Mouse (Mus musculus): Measurements from ENCODE around the gene Ppp2r3c.
"Not testable (repeated sequence)": the region's sequence is repeated elsewhere in the genome, so short reads cannot be mapped to it uniquely, and the experiment has no call there.

Gene Ppp2r3c

DNA sequence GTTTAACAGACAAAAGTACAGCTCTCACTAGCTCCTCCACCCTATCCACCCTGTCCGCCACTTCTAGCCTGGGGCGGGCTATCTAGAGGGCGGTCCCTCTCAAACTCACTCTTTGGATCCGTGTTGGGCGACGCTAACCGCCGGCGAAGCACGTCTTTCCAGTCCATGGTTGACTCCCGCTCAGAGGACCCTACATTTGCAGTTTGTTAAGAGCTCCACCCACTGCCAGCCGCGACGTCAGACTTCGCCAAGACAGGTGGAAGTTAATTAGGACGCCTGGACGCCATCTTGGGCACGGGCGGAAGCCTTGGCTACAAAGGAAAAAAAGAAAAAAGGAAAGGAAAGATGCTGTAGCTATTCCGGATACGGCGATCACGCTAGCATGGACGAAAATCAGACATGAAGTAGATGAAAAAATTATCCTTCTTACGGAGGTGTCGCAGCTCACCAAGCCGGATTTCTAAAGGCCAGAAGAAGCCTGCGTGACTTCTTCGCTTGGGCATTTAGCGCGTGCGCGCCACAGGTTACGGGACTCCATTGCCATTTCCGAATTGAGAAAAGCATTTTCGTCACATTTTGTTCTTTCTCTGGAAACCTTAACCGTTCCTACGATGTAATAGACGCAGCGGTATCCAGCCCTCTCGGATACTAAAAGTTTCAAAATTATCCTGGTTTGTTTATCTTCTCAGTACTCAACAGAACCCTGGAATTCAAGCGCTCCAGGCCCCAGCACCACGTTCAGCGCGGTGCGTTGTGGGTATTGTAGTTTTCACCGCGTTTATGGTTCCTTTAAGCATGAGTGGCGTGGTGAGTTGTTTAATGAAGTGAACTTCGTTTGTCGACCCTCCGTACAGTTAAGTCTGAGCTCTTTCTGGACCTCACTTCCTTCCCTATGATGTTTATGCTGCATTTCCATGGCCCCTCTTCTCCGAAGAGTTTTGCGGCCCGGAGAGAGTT is at the start of gene Ppp2r3c:
Ppp2r3c (minus strand) TSS at position 514 of the 957 bp plus-strand sequence.
- peak; percentile 81 for DNase-seq

DNA sequence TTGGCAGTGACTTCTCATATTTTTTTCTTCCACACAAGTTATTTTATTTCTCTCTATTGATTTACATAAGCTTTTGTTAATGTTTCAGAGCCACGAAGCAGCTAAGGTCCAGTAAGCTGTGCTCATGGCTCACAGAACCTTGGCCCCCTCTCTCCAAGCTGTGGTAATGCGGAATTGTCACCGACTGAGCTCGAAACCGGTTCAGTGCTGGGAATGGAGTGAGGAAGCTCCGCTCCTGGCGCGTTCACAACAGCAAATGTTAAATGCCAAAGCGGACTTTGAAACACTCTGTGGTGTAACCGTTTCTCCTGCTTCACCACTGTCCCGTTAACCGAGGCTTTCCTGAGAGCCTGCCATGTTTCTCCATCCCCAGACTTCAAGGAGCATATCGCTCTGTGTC is 41.8 kb upstream of the Ppp2r3c start:
- peak; percentile 6 for DNase-seq

DNA sequence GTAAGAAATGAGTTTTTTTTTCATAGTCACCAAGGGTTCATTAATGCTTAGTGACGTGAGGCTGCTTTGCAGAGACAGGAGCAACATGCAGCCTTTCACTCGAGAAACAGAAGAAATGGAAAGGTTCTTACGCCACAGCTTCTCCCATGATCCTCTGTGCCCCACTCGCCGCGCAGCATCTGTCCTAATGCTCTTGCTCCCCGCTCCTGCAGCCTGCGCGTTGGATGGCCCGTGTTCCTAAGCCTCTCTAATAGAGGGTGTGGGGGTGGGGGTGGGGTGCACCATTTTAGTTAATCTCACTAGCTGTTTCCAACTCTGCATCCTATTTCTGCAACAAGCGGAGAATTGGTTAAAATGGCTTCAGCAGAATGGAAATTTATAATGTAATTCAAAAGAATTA is 41.2 kb upstream of the Ppp2r3c start:
- DNase-seq: no peak

DNA sequence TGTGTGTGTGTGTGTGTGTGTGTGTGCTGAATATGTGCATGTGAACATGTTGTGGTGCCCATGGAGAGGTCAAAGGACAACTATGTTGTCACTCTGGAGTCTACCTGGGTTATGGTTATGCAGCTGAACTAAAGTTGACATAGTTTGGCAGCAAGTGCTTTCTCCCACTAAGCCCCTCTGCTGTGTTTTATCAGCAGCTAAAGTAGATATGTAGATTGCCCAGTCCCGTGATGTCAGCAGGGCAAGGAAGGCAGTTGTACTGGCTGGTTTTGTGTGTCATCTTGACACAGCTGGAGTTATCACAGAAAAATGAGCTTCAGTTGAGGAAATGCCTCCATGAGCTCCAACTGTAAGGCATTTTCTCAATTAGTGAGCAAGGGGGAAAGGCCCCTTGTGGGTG is 40.2 kb upstream of the Ppp2r3c start:
- DNase-seq: not testable (repeated sequence)

DNA sequence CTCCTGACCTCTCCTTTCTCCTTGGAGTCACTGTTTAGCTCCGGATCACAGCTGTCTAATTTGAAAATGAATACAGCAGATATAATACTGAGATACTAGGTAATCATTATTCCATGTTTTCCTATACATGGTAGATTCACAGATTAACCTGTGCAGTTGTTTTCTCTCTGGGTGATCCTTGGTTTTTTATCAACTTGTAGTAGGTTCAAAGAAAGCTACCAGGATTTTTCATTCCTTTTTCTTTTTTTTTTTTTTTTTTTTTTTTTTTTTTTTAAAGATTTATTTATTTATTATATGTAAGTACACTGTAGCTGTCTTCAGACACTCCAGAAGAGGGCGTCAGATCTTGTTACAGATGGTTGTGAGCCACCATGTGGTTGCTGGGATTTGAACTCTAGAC is 35.7 kb upstream of the Ppp2r3c start:
- DNase-seq: not testable (repeated sequence)

DNA sequence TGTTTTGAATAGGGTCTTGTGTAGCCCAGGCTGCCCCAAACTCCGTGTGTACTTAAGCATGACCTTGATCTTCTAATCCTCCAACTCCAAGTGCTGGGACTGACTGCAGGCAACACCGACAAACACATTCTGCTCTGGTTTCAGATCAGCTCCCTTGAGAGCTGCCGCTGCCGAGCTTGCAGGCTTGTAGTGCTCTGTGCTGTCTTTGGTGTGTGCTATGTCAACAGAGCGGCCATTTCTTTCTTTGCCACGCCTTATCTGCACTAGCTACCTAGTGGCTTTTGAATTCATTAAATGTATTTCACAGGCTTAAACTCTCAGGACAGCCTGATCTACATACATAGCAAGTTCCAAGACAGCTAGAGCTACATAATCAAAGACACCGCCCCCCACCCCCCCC is 30.9 kb upstream of the Ppp2r3c start:
- DNase-seq: no peak

DNA sequence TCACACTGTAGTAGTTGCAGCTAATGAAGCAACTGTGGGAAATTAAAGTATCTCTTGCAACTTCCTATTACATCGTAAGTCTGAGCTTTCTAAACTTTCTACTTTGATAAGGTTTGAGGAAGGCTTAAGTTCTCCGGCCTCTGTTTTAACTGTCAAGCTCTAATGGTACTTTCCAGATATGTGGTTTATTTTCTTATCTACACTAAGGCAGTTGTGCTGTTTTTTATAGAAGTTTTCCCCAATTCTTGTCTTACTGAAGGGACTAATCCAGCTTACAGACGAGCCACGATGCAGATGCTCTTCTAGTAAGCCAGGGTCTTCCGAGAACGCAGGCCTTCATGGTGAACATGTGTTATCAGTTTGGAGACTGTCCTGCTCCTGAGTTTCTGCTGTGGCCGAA is 26.6 kb upstream of the Ppp2r3c start:
- DNase-seq: no peak

DNA sequence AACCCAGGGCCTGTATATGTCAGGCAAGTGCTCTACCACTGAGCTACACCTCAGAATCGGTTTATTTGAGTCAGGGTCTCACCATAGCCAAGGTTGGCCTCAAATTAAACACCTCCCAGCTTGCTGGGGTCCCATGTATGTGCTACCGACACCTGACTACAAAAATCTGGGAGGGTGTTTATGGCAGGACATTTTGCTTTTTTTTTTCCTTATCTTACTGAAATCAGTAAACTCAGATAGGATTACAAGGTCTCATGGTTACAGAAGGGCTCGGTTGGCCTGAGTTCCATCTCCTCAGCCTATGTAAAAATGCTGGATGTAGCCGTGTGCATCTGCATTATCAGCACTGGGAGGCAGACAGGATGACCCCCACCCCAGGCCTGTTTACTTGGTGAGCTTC is 26.0 kb upstream of the Ppp2r3c start:
- DNase-seq: no peak

DNA sequence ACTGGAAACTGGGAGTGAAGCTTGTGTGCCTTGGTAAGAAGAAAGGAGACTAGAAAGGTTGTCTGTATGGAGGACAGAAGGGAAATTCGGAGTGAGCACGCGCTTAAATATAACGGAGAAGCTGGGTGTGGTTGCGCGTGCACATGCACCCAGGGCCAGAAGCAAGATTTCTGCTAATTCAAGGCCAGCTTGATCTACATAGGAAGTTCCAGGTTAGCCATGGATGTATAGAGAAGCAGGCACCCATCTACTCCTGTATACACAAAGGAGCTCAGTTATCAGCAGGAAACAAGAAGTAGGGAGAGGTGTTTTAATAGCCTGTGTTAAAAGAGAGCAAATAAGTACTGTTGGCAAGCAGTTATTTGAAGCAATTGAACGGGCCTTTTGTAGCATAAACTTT is 22.9 kb upstream of the Ppp2r3c start:
- DNase-seq: no peak

DNA sequence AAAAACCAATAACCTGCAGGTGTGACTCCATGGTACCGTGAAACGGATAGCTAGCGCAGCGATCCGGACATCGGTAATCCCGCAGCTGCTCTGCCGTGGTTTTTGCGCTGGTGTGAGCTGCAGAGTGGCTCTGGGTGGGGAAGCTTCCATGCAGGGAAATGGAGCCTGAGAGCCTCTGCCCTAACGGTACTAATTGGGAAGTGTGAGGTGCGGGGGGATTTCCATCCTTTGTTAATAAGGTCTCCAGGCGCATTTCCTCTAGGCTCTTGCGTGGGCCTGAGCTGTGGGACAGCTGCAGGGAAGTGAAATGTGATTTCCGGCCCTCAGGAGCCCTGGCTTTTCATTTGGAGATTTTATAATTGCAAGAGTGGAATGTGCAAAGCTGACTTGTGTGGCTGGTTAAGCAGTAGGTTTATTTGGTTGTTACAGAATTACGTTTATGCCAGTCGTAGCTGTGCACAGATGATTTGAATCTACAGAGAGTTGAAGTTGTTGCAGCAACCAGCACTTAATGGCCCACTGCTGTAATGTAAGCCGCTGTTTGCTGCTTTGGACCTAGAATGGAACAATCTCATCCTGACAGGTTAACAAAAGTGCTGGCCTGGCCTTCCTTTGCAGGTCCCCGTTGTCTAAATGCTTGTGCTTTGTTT is 19.0 kb upstream of the Ppp2r3c start:
- DNase-seq: no peak

DNA sequence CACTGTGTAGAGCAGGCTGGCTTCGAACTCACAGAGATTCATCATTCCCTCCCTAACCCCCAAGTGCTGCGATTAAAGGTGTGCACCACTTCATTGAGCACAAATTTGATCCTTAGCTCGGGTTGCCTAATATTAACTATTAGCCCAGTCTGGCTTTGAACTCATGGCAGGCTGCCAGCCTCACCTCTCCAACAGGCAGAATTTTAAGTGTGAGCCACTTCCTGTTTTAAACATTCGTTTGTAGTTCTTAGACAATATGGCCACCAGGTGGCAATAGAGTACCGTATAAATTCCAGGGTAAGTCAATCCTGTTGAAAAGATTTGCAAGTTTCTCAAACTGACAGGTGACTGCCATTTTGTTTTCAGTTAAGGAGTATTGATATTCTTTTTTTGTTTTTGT is 12.4 kb upstream of the Ppp2r3c start:
- DNase-seq: peak; percentile 65

DNA sequence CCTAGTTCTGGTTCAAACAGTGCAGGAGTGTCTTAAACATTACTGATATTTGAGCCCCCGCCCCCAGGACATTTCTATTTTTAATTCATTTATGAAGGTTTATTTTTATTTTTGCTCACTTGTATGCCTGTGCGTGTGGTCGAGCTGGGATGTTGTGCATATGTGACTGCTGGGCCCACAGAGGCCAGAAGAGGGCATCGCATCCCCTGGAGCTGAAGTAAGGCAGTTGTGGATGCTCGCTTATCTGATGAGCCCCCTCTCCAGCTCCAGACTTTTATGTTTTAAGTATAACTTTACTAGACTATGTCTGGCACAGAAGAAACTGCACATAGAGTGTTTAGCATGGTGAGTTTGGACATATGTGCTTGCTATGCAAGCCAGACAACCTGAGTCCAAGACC is 11.1 kb upstream of the Ppp2r3c start:
- DNase-seq: no peak

DNA sequence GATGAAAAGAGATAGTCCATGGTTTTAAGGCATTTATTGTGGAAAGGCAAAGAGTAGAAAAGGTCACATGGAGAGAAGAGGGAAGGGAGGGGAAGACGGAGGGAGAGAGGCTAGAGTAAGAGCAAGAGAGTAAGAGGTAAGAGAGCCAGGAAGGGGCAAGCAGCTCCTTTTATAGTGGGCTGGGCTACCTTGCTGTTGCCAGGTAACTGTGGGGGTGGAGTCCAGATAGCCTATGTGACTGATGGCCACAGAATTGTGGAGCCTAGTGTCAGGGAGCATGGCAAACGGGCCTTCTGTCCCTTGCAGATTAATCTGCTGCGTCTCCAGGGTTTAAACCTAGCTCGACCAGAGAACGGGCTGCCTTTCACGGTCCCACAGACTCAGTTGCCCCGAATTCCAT is 9.0 kb upstream of the Ppp2r3c start:
- no peak for DNase-seq

DNA sequence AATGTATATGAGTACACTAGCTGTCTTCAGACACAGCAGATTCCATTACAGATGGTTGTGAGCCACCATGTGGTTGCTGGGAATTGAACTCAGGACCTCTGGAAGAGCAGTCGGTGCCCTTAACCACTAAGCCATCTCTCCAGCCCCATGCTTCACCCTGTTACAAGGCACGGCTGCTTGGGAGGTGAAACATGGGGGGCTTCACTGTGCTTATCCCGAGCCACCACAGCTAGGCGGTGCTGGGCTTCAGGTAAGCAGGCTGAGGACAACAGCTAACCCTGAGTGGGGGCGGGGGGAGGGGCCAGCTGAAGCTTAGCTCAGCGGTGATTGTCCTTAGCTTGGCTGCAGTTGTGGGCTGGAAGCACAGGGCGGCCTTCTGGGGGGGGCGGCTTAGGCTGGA is 6.7 kb upstream of the Ppp2r3c start:
- DNase-seq: no peak

DNA sequence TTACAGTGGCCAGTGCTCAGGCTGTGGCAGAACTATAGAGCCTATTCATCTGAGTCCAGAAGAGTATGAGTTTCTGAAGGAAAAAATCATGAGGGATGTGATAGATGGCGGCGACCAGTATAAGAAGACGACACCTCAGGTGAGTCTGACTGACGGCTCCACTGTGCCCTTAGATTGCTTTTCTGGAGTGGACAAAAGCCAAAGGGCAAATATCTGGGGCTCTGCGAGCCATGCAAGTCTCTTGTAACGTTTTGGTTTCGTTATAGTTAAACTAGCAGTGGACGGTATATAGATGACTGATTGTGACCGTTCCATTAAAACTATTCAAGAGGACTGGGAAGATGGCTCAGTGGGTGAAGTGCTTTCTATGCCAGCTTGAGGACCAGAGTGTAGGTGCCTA is 5.9 kb upstream of the Ppp2r3c start:
- DNase-seq: no peak

DNA sequence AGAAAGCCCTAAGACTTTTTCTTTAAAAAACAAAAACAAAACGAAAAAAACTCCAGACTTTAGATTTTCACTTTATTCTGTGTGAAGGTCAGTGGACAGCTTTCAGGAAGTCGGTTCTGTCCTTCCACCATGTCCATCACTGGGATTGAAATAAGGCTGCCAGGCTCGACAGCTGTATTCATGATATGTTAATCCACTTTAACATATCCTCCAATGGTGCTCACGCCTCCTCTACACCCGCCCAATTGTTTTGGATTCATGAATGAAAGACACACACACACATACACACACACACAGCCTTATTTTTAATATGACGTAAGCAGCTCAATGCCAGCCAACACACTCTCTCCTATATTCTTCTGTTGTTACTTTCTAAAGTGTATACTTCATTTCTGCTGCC is 4.8 kb upstream of the Ppp2r3c start:
- no peak for DNase-seq

DNA sequence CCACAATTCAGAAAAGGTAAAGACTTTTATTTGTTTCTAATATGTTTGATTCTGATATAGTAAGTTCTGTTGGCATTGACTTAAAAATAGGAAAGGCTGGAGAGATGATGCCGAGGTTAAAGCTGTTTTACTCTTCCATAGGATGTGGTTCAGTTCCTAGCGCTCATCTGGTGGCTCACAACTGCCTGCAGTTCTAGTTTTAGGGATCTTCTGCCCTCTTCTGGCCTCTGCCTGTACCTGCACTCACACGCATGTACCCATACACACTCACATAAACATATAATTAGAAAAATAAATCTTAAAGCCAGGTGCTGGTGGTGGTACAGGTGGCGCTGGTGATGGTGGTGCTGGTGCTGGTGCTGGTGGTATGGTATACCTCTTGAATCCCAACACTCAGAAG is 3.6 kb upstream of the Ppp2r3c start:
- no peak for DNase-seq

DNA sequence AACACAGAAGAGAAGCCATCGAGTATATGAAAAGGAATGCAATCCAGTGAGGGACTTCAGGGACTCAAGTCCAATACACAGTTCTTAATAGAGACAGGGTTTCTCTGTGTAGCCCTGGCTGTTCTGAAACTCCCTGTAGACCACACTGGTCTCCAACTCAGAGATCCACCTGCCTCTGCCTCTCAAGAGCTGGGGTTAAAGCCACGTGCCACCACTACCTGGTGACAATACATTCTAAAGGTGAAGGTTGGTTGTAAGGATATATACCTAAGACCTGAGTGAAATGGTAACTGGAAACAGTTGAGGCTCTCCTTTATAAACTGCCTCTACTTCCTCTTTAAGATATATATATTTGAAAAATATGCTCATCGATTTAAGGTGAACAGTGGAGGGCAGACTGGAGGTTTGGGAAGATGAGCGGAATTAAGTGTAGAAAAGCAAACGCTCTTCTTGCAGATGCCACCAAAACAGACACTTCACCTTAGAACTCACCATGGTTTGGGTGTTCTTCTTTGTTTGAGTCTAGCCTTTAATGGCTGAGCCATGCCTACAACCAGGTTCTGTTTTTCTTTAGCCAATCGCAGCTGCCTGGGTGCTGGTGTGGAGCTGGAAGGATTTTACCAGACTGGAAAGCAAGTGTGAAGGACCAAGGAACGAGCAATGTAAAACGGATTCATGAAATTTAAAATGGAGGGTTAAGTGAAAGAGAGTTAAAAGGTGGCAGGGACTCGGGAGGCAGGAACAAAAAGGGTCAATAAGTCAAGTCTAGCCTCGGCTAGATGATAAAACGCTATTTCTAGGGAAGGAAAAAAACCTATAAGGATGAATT is 1.1 kb downstream of the Ppp2r3c start:
- DNase-seq: no peak

DNA sequence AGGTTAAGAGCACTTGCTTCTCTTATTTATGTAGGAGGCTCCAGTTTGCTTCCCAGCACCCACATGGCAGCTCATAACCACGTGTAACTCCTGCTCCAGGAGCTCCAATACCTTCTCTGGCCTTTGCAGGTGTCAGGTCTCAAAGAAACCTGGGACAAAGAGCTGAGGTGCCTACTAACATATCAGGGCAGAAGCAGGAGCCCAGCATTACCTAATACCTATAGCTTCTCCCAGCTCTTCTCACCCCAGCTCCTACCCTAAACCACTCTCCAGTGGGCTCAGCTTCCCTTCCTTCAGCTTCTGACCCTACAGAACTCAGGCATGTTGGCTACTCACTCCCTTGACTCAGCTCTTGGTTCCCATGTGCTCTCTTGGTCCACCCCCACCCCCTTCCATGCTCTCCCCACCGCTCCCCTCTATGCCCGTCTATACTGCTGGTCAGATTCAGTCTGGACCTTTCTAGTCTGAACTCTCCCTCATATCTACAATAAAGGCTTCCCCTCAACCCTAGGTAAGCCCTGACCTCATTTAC is 1.9 kb downstream of the Ppp2r3c start:
- DNase-seq: no peak

DNA sequence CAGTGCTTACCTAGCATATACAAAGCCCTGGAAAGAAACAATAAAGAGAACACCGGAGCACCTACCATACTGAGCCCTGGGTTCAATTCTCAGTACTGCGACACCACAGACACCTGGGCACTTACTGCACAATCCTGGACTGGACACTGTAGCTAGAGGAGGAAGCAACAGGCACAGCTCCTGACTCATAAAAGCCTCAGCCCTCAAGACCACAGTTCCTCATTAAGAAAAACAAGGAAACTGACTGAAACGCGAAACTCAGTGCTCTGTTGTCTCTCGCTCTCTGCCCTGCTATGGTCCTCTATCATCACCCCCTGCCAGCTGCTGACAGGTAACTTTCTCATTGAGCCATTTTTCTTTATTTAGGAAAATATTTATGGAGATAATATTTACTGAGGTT is 3.5 kb downstream of the Ppp2r3c start, which contains the start of gene 1110008L16Rik:
1110008L16Rik (plus strand) TSS at position 242 of the 400 bp plus-strand sequence.
- no peak for DNase-seq

DNA sequence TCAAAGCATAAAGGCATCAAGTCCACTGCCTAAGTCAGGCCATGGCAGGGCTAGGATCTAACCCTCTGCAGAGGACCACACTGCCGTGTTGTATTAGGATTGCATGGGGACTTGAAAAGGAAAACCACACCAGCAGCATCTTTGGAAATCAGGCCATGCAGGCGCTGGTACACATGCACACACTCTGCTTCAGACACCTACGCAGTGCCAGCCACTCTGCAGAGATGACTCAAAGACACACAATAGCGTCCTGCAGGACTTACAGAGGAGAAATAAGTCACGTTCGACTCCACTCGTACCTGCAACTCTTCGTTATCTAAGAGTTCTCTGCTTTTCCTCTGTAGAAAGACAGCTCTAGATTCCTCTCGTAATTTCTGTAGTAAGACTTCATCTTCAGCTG is 4.7 kb downstream of the Ppp2r3c start:
- no peak for DNase-seq

DNA sequence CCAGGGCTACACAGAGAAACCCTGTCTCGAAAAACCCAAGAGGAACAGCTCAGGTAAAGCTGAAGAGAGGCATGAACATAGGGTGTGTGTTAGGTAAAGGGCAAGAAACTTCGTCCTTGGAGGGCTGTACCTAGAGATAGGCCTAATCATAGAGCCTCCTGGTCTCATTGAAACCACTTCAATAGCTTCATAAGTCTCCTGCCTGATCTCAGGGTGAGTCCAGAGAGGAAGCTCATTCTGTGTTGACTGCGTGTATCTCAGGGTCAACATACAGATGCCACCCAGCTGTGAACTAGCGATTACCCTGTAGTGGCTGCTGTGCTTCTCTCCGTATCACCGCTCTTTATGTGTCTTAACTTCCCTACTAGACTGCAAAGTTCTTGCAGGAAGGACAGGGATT is 25.2 kb downstream of the Ppp2r3c start:
- DNase-seq: not testable (repeated sequence)

DNA sequence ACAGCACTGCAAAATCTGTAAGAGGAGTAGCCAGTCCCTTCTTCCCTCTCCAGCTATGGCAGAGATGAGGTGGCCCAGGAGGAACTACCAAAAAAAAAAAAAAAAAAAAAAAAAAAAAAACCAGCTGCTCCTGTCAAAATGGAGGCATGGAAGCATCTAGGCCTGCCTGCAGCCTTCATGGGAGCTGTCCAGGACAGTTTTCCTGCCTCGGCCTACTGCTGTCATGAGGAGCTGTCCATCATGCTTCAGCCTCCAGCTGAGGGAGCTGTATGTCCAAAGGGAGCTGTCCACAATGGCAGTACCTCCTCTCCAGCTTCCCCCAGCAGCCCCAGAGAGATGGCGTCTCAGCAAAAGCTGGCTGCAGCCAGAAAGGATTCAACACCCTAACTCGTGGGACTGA is 30.6 kb downstream of the Ppp2r3c start:
- DNase-seq: no peak

Data from right cerebral cortex, postnatal 4 days (tissue).